Mouse (Mus musculus) E14TG2a.4 (cell line): Measurements from ENCODE around the gene Trap1.

ENCODE experiments used
- CTCF ChIP-seq: conservative IDR thresholded peaks from 2 replicates; pipeline ENCODE4 v1.5.1; 2014; ENCODE audit warnings: low read length
- POU5F1 ChIP-seq: IDR thresholded peaks from 2 replicates; pipeline ENCODE4 v1.6.1; 2014; ENCODE audit warnings: low read length, borderline replicate concordance

GRCm38 (mm10) chr16:4045524-4045923 is 32.1 kb downstream of the Trap1 start:
- TF ChIP-seq CTCF = no peak
- no peak for TF ChIP-seq POU5F1
